Mouse (Mus musculus) midbrain, embryonic 11.5 days (tissue): ENCODE measurements around the gene Acsm2. TPM values are rescaled to one million over a fixed set of nuclear protein-coding genes. Genes with fewer than 3 reads are reported as not detected.
"Not testable (repeated sequence)": the region's sequence is repeated elsewhere in the genome, so short reads cannot be mapped to it uniquely, and the experiment has no call there.

Source experiments
- ATAC-seq: fragments of 200-750 bp; cut with Nextera tagmentation; 2 replicates; pipeline ENCODE4 v1.8.0; 2017; ENCODE audit warnings: moderate TSS enrichment, moderate library complexity; ENCODE audit not compliant: low FRiP score
- DNase-seq: peaks from one replicate; pipeline ENCODE4 v3.0.0; 2015; ENCODE audit warnings: low spot score; ENCODE audit errors: missing footprints
- H3K27ac ChIP-seq: fragments of 300-500 bp; sonication (generic); 2 replicates; pipeline ENCODE4 v1.5.1; 2014; ENCODE audit warnings: low read depth, low read length
- H3K27me3 ChIP-seq: fragments of 300-500 bp; sonication (generic); 2 replicates; pipeline ENCODE4 v1.6.1; 2014; ENCODE audit warnings: mild to moderate bottlenecking, low read length, moderate library complexity, mixed read lengths; ENCODE audit not compliant: control insufficient read depth, insufficient read depth
- H3K36me3 ChIP-seq: fragments of 300-500 bp; sonication (generic); 2 replicates; pipeline ENCODE4 v1.6.1; 2014; ENCODE audit warnings: mild to moderate bottlenecking, low read length, moderate library complexity, mixed read lengths; ENCODE audit not compliant: control insufficient read depth, insufficient read depth
- H3K4me1 ChIP-seq: fragments of 300-500 bp; sonication (generic); 2 replicates; pipeline ENCODE4 v1.6.1; 2014; ENCODE audit warnings: low read length; ENCODE audit not compliant: control insufficient read depth, insufficient read depth
- H3K4me2 ChIP-seq: fragments of 300-500 bp; sonication (generic); 2 replicates; pipeline ENCODE4 v1.6.1; 2014; ENCODE audit warnings: mild to moderate bottlenecking, moderate library complexity
- H3K4me3 ChIP-seq: fragments of 300-500 bp; sonication (generic); 2 replicates; pipeline ENCODE4 v1.5.1; 2014; ENCODE audit warnings: low read depth, low read length
- H3K9ac ChIP-seq: fragments of 300-500 bp; sonication (generic); 2 replicates; pipeline ENCODE4 v1.6.1; 2014; ENCODE audit warnings: low read length
- H3K9me3 ChIP-seq: fragments of 300-500 bp; sonication (generic); 2 replicates; pipeline ENCODE4 v1.6.1; 2016; ENCODE audit warnings: low read length; ENCODE audit not compliant: control insufficient read depth
- WGBS: fragments of 180-500 bp; shearing (Covaris S2); extraction: QIAGEN DNeasy Blood & Tissue Kit; methylation state at CpG from one replicate; pipeline ENCODE4 v1.1.7; 2014; 5-methylcytosine and 5-hydroxymethylcytosine counted together
- polyA plus RNA-seq: library from polyadenylated mRNA; unstranded; fragments of >200 nt; fragmentation: Nextera tagmentation; extraction: Ambion mirVana; gene quantifications from 2 replicates; pipeline ENCODE4 v1.2.1, GENCODE M21; 2014

Gene Acsm2
- polyA plus RNA-seq, 1 experiment from 2014 or later: not detected

DNA sequence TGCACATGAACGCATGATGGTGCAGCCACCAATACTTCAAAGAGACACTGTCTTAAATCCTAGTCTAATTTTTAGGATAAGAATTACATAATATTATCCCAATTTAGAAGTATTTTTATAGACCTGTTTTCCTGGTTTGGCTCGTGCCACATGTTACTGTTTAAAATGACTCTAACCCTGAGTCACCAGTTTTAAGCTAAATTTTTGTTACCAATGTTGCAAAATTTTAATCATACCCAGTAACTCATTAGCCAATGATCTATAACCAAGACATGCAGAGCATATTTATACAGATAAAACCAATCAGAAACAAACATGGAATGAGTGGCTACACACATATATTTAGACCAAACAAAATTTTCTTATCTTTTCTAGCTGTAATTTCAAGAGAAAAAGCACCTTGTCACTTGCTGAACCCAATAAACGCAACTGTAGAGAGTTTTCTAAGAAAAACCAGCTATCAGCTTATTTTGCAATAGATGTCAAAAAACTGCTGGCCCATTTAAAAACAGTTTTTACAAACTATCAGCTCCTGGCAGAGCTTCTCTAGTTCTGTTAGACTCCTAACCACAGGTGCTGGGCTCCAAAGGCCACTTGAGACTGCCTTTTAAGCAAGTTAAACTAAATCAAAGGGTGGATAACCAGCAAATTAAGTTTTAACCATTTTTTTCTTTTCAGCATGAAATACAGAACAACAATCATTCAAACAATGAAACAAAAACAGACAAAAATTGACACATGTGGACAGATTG is 3.5 kb upstream of the Acsm2 start:
- Histone ChIP-seq H3K27ac (no peak overlapping the region), H3K27me3 (no peaks in the 10 kb centered on the region), H3K4me2 (no peak overlapping the region), H3K4me1 (no peaks in the 10 kb centered on the region), H3K9me3 (no peaks in the 10 kb centered on the region), H3K4me3 (no peak overlapping the region), H3K36me3 (no peaks in the 10 kb centered on the region), H3K9ac (no peak overlapping the region)
- DNase-seq (no peak), ATAC-seq (no peak)
- WGBS: 86% methylated on average over 3 of the region's 3 CpGs

DNA sequence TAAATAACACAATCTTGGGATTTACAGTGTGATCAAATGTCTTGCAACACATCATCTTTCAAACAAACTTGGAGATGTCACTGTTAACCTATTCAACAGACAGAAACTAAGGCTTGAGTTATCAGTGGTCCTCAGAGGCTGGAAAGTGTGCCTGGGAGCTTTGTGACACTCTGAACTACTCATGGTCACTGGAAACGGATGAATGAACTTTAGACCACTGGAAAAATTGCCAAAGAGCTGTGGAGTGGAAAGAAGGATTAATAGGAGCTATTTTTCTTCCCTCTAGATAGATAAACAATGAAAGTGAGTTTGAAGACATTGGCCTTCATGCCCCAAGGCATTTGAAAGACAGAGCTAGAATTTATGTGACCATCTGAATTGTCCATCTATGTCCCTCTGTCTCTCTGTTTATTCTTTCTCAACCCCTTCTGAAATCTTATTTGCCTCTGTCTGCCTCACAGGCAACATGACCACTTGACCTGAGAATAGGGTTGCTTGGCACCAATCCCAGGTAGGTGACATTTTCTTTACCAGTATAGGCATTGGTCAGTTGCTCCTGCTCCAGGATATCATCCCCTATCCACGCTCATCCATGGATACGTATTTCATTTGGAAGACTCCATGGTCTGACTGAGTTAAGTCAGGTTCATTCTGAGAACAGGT is 5.8 kb downstream of the Acsm2 start:
- Histone ChIP-seq H3K4me1 (no peaks in the 10 kb centered on the region), H3K36me3 (no peaks in the 10 kb centered on the region), H3K27ac (no peak overlapping the region), H3K9ac (no peak overlapping the region), H3K9me3 (no peaks in the 10 kb centered on the region), H3K4me3 (no peak overlapping the region), H3K4me2 (no peak overlapping the region), H3K27me3 (no peaks in the 10 kb centered on the region)
- DNase-seq (no peak), ATAC-seq (no peak)
- WGBS: 86% methylated on average over 3 of the region's 3 CpGs

DNA sequence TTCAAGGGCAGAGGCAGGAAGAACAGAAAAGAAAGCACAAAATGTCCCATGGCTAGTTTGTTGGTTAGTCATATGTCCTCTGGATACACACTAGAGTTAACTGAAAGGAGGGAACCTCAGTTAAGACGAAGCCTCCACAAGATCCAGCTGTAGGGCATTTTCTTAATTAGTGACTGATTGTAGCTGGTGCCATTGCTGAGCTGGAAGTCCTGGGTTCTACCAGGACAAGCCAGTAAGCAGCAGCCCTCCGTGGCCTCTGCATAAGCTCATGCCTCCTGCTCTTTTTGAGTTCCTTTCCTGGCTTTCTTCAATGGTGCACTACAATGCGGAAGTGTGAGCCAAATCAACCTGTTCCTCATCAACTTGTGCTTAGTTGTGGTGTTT is 6.3 kb downstream of the Acsm2 start:
- H3K27ac ChIP-seq: no peak overlapping the region
- DNase-seq: no peak
- H3K4me1 ChIP-seq: no peaks in the 10 kb centered on the region
- no peak for ATAC-seq
- no peak overlapping the region for H3K9ac ChIP-seq
- H3K4me3 ChIP-seq: no peak overlapping the region
- no peaks in the 10 kb centered on the region for H3K27me3 ChIP-seq
- no peaks in the 10 kb centered on the region for H3K9me3 ChIP-seq
- H3K4me2 ChIP-seq: no peak overlapping the region
- WGBS: 92% methylated on average over 3 of the region's 3 CpGs
- H3K36me3 ChIP-seq: no peaks in the 10 kb centered on the region

DNA sequence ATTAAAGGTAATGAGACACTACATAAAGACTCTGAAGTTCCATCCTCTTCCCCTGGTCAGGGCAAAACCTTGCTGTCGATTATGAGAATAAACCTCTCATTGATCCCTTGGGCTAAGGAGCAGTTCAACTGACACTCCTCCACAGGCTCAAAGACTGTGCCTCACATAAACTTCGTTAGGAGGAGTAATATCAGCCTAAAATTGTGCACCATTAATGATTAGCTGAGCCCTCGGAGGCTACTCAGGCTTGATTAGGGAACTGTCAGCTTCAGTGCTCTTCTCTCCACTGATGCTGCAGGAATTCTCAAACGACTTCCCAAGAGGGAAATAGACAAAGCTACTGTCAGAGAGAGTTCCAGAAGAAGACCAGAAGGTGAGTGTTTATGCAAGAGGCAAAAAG is 7.3 kb downstream of the Acsm2 start:
- Histone ChIP-seq H3K4me2 (no peak overlapping the region), H3K4me1 (no peaks in the 10 kb centered on the region), H3K27ac (no peak overlapping the region), H3K36me3 (no peaks in the 10 kb centered on the region), H3K9me3 (no peaks in the 10 kb centered on the region), H3K27me3 (no peaks in the 10 kb centered on the region), H3K4me3 (no peak overlapping the region), H3K9ac (no peak overlapping the region)
- no peak for DNase-seq
- ATAC-seq: no peak
- WGBS: 56% methylated on average over 4 of the region's 4 CpGs

DNA sequence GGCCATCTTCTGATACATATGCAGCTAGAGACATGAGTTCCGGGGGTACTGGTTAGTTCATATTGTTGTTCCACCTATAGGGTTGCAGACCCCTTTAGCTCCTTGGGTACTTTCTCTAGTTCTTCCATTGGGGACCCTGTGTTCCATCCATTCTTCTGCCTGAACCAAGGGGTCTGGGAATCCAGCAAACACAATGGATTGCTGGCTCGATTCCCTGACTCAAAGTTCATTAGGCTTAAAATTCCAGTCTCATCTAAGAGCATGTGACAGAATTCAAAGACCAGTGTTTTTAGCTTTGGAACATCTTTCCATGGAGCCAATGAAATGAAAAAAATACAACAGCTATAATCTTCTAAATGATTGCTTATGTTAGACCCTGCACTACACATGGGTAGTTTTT is 8.3 kb downstream of the Acsm2 start:
- H3K27ac ChIP-seq, H3K36me3 ChIP-seq, H3K4me3 ChIP-seq, H3K4me1 ChIP-seq, DNase-seq, ATAC-seq, H3K27me3 ChIP-seq, H3K9me3 ChIP-seq, H3K9ac ChIP-seq, H3K4me2 ChIP-seq: not testable (repeated sequence)
- WGBS: 93% methylated on average over 2 of the region's 2 CpGs

DNA sequence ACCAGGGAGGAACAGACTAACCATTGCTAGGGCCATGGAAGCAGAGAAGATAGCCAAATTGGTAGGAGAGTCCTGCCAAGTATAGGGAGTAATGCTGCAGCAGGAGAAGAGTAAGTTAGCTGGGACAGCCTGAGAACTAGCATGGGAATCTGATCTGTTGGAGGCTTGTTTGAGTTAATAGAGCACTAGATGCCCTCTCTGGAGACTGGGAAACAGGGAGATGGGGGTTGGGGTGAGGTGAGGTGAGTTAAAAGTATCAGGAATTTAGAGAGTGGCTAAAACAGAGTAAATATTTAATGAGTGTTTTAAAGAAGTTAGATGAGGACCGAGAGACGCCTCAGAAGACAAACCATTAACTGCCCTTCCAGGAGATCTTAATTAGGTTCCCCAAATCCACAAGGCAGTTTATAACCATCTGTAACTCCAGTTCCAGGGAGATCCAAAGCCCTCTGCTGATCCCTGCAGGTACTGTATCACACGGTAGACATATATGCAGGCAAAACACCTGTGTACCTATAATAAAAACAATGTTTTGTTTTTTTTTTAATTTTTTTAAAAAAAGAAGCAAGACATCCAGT is 40.5 kb downstream of the Acsm2 start:
- H3K4me1 ChIP-seq: no peaks in the 10 kb centered on the region
- ATAC-seq (no peak), DNase-seq (no peak)
- no peaks in the 10 kb centered on the region for H3K27me3 ChIP-seq
- H3K36me3 ChIP-seq: no peaks in the 10 kb centered on the region
- WGBS: 79% methylated on average over 3 of the region's 3 CpGs
- H3K27ac ChIP-seq: no peak overlapping the region
- no peak overlapping the region for H3K4me3 ChIP-seq
- no peaks in the 10 kb centered on the region for H3K9me3 ChIP-seq
- H3K4me2 ChIP-seq: no peak overlapping the region
- H3K9ac ChIP-seq: no peak overlapping the region

DNA sequence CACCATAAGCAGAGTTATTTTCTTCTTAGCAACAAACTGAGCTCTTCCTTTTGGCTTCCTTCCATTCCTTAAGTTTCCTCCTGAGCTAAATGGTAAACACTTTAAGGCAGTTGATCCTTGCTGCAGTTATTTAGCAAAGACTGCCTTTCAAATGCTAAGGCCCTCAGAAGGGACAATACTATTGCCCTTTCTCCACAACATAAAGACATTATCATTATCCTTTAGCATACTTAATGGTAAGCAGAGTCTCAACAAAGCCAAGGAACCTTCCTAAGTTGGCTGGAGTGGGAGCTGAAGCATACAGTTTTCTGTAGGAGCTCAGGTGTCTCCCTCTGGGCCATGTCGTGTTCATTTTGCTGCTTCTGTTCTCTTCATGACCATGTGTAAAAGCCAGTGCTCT is 41.2 kb downstream of the Acsm2 start:
- 25% methylated on average over 1 of the region's 1 CpGs for WGBS
- no peak for ATAC-seq

DNA sequence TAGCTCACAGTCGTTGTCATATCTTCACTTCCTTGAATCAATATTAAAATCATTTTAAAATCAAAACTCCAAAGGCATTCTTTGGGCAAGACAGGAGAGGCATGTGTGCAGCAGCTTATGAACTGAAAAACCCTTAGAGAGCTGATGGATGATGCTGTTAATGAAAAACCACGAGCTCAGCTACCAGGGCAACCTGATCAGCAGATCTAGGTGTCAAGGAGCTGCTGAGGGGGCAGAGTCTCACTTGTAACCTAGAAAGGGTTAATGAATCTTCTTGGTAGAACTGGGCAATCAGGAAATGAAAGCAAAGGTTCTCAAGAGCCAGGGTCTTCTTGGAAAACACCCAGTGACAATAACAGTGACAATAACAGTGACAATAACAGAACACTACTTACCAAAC is 42.4 kb downstream of the Acsm2 start:
- Histone ChIP-seq H3K27me3 (no peaks in the 10 kb centered on the region), H3K4me1 (no peaks in the 10 kb centered on the region), H3K9ac (no peak overlapping the region), H3K9me3 (no peaks in the 10 kb centered on the region), H3K4me2 (no peak overlapping the region), H3K36me3 (no peaks in the 10 kb centered on the region), H3K4me3 (no peak overlapping the region), H3K27ac (no peak overlapping the region)
- DNase-seq (no peak), ATAC-seq (no peak)
- WGBS: 70% methylated on average over 2 of the region's 2 CpGs

More for the DNA sequence above, 41.2 kb downstream of the Acsm2 start:
- H3K36me3 ChIP-seq: no peaks in the 10 kb centered on the region
- no peak overlapping the region for H3K4me2 ChIP-seq
- no peaks in the 10 kb centered on the region for H3K27me3 ChIP-seq
- no peaks in the 10 kb centered on the region for H3K4me1 ChIP-seq
- no peaks in the 10 kb centered on the region for H3K9me3 ChIP-seq
- no peak overlapping the region for H3K9ac ChIP-seq
- no peak for DNase-seq
- H3K4me3 ChIP-seq: no peak overlapping the region
- no peak overlapping the region for H3K27ac ChIP-seq

DNA sequence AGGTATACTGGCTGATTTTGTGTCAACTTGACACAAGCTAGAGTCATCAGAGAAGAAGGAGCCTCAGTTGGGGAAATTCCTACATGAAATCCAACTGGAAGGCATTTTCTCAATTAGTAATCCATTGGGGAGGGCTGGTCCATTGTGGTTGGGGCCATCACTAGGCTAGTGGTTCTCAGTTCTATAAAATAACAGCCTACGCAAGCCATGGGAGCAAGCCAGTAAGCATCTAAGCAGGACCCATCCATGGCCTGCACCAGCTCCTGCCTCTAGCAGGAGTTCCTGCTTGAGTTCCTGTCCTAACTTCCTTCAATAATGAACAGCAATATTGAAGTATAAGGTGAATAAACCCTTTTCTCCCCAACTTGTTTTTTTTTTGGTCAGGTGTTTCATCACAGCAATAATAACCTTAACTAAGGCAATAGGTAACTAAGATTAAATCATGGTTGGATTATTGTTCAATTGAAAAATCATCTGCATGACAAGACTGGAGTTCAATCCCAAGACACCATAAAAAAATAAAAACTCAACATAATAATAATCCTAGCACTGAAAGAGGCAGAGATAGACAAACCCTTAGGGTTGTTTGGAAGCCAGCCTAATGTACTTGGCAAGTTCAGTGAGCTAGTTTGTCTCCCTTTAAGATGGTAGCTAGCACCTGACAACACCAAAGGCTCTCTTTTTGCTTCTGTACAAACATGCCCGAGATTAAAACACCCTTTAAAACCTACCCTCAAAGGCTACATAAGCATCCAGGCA is 47.2 kb downstream of the Acsm2 start:
- H3K4me3 ChIP-seq: no peak overlapping the region
- H3K4me1 ChIP-seq: no peaks in the 10 kb centered on the region
- ATAC-seq: no peak
- H3K9me3 ChIP-seq: no peaks in the 10 kb centered on the region
- H3K9ac ChIP-seq: no peak overlapping the region
- H3K27ac ChIP-seq: no peak overlapping the region
- no peaks in the 10 kb centered on the region for H3K36me3 ChIP-seq
- H3K27me3 ChIP-seq: no peaks in the 10 kb centered on the region
- 90% methylated on average over 2 of the region's 2 CpGs for WGBS
- DNase-seq: no peak
- H3K4me2 ChIP-seq: no peak overlapping the region
